Mouse (Mus musculus): ENCODE data around the gene Clec12b. TPM values are rescaled to one million over a fixed set of nuclear protein-coding genes. Genes with fewer than 3 reads are reported as not detected.

Clec12b gene
- polyA plus RNA-seq (2014; fragmentation: Illumina TruSeq; extraction: RNeasy Lipid Tissue Mini Kit (QIAGEN cat#74804); ENCODE audit: low replicate concordance) = not detected

GRCm38 (mm10) chr6:129385774-129386173 lies at the start of gene Clec12b:
Gene Clec12b, minus strand, starts transcription at chr6:129385874.

GRCm38 (mm10) chr6:129408562-129408961 lies 22.9 kb upstream of the Clec12b start, which contains the start of gene Clec9a:
Gene Clec9a, plus strand, starts transcription at chr6:129408862.

GRCm38 (mm10) chr6:129396997-129397396 lies 11.3 kb upstream of the Clec12b start, which contains the start of gene Clec1b:
Gene Clec1b, plus strand, starts transcription at chr6:129397297.

GRCm38 (mm10) chr6:129342391-129342790 lies 43.3 kb downstream of the Clec12b start, which contains the start of gene Clec12a:
Gene Clec12a, plus strand, starts transcription at chr6:129342691.

GRCm38 (mm10) chr6:129331610-129332009 lies 54.1 kb downstream of the Clec12b start, which contains the start of gene 4922502D21Rik:
Gene 4922502D21Rik, minus strand, starts transcription at chr6:129331796.

Other genes starting within 250 kb of the Clec12b start
- gene Clec2d, start 205.3 kb downstream of the Clec12b start, polyA plus RNA-seq (2014; fragmentation: Illumina TruSeq; extraction: RNeasy Lipid Tissue Mini Kit (QIAGEN cat#74804); ENCODE audit: low replicate concordance) = 496 TPM
- gene Cd69, start 110.4 kb downstream of the Clec12b start, polyA plus RNA-seq (2014; fragmentation: Illumina TruSeq; extraction: RNeasy Lipid Tissue Mini Kit (QIAGEN cat#74804); ENCODE audit: low replicate concordance) = 5.6 TPM
- gene 4922502D21Rik, start 54.1 kb downstream of the Clec12b start, polyA plus RNA-seq (2014; fragmentation: Illumina TruSeq; extraction: RNeasy Lipid Tissue Mini Kit (QIAGEN cat#74804); ENCODE audit: low replicate concordance) = not detected
- 1.6 TPM for gene Clec12a, start 43.2 kb downstream of the Clec12b start, polyA plus RNA-seq (2014; fragmentation: Illumina TruSeq; extraction: RNeasy Lipid Tissue Mini Kit (QIAGEN cat#74804); ENCODE audit: low replicate concordance)
- gene Clec1b, start 11.4 kb upstream of the Clec12b start, polyA plus RNA-seq (2014; fragmentation: Illumina TruSeq; extraction: RNeasy Lipid Tissue Mini Kit (QIAGEN cat#74804); ENCODE audit: low replicate concordance) = 10.4 TPM
- 6.2 TPM for gene Clec9a, start 23.0 kb upstream of the Clec12b start, polyA plus RNA-seq (2014; fragmentation: Illumina TruSeq; extraction: RNeasy Lipid Tissue Mini Kit (QIAGEN cat#74804); ENCODE audit: low replicate concordance)
- 2.8 TPM for gene Clec1a, start 66.1 kb upstream of the Clec12b start, polyA plus RNA-seq (2014; fragmentation: Illumina TruSeq; extraction: RNeasy Lipid Tissue Mini Kit (QIAGEN cat#74804); ENCODE audit: low replicate concordance)
- gene Olr1, start 121.3 kb upstream of the Clec12b start, polyA plus RNA-seq (2014; fragmentation: Illumina TruSeq; extraction: RNeasy Lipid Tissue Mini Kit (QIAGEN cat#74804); ENCODE audit: low replicate concordance) = not detected
- gene Tmem52b, start 126.7 kb upstream of the Clec12b start, polyA plus RNA-seq (2014; fragmentation: Illumina TruSeq; extraction: RNeasy Lipid Tissue Mini Kit (QIAGEN cat#74804); ENCODE audit: low replicate concordance) = not detected
- gene Gabarapl1, start 147.3 kb upstream of the Clec12b start, polyA plus RNA-seq (2014; fragmentation: Illumina TruSeq; extraction: RNeasy Lipid Tissue Mini Kit (QIAGEN cat#74804); ENCODE audit: low replicate concordance) = 3.5 TPM
- 1.4 TPM for gene Klre1, start 192.0 kb upstream of the Clec12b start, polyA plus RNA-seq (2014; fragmentation: Illumina TruSeq; extraction: RNeasy Lipid Tissue Mini Kit (QIAGEN cat#74804); ENCODE audit: low replicate concordance)
- gene Klrd1, start 205.9 kb upstream of the Clec12b start, polyA plus RNA-seq (2014; fragmentation: Illumina TruSeq; extraction: RNeasy Lipid Tissue Mini Kit (QIAGEN cat#74804); ENCODE audit: low replicate concordance) = 48.6 TPM
- 4.7 TPM for gene Klrk1, start 238.0 kb upstream of the Clec12b start, polyA plus RNA-seq (2014; fragmentation: Illumina TruSeq; extraction: RNeasy Lipid Tissue Mini Kit (QIAGEN cat#74804); ENCODE audit: low replicate concordance)